Mouse (Mus musculus): ENCODE data around the gene Sez6.

DNA sequence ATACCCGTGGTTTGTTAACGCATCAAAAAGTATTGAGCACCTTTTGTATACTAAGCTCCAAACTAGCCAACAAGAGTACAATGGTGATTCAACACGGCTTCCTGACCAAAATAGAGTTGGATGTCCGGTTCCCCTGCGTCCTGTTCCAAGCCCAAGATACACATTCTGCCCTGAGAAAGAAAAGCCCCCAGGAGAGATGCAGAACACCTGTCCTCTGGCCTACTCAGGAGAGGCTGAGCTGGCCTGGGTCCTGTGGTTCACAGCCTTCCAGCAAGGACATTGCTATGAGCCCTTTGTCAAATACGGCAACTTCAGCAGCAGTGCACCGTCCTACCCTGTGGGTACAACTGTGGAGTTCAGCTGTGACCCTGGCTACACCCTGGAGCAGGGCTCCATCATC, 42.9 kb downstream of the Sez6 start:
- TF ChIP-seq CTCF (conservative IDR thresholded peaks at IDR 0.05; ENCODE audit: low read length): no peak
- no peak for TF ChIP-seq POU5F1 (IDR thresholded peaks at IDR 0.05; ENCODE audit: borderline replicate concordance, low read length)
- no peak for TF ChIP-seq NANOG (IDR thresholded peaks at IDR 0.05; ENCODE audit: borderline replicate concordance, low read length)

Measured in E14TG2a.4 (cell line).